Mouse (Mus musculus): ENCODE data around the gene Stam. TPM values are rescaled to one million over a fixed set of nuclear protein-coding genes. Genes with fewer than 3 reads are reported as not detected.
"Not testable (repeated sequence)": the region's sequence is repeated elsewhere in the genome, so short reads cannot be mapped to it uniquely, and the experiment has no call there.

The Stam gene
- polyA plus RNA-seq, 1 experiment from 2014 or later = 81.1 TPM

- DNase-seq (ENCODE audit: low spot score) = no peak
- Histone ChIP-seq H3K36me3 (no peaks in the 10 kb centered on the region), H3K4me3 (no peak within 1 kb of the TSS), H3K4me1 (replicated peaks) (no peaks in the 10 kb centered on the region), H3K27ac (no peak within 1 kb of the TSS), H3K9me3 (no peaks in the 10 kb centered on the region), H3K27me3 (ENCODE audit: insufficient read depth, poor library complexity, severe bottlenecking) (no peaks in the 10 kb centered on the region)
- 75% methylated on average over 3 of the region's 3 CpGs for WGBS
Observed at GRCm38 (mm10) chr2:14174334-14174733, 100.4 kb downstream of the Stam start, which contains the start of gene Tmem236. Gene Tmem236, plus strand, starts transcription at chr2:14174523.

DNA sequence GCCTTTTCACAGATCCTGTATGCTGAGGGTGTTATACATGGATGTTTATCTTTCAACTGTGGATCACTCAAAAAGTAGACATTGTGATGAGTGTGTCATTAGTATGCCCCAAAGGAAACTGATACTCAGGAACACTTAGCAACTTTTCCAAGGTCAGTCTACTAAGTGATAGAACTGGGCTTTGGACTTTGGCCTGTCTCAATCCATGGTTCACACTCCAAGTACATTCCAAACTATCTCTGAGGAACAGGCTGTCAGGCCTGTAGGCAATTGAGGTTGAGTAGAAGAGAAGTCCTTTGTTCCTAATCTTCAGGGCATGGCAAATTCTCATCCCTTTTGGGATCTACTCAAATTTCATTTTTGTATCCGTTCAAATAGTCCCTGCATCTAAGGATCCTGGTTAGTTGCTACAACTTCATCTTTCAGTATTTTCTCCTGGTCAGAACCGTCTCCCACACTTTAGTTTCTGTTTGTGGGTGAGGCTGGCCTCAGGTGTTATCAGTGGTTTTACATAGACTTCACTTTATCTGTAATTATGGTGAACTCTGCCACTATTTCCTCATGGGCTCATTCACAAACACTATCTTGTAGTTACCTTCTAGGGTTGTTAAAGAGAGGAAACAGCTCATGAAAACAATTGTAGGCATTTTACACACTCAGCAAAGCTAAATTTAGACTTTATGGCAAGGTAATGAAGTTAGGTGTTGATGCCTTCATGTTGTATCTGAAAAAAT, 102.7 kb downstream of the Stam start:
- 78% methylated on average over 2 of the region's 2 CpGs for WGBS
- H3K27ac ChIP-seq = no peak overlapping the region
- H3K4me1 ChIP-seq (replicated peaks) = no peaks in the 10 kb centered on the region
- no peaks in the 10 kb centered on the region for H3K9me3 ChIP-seq
- no peak for DNase-seq (ENCODE audit: low spot score)
- H3K36me3 ChIP-seq = no peaks in the 10 kb centered on the region
- H3K4me3 ChIP-seq = no peak overlapping the region
- H3K27me3 ChIP-seq (ENCODE audit: insufficient read depth, poor library complexity, severe bottlenecking) = no peaks in the 10 kb centered on the region

DNA sequence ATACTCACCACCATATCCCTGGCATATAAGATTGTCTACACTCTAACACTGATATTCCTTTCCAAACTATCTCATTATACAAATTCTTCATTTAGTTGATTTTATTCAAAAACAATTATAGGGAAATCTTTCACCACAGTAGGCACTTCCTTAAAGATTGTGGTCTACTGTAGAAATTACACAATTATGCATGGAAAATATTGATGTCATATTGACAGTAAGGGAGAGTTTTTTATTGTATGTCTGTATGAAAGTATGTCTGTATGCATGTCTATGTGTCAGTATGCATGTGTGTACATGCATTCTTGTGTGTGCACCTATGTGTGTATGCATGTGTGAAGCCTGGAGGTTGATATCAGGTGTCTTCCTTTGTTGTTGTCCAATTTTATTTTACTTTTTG, 110.5 kb downstream of the Stam start:
- H3K9me3 ChIP-seq = no peaks in the 10 kb centered on the region
- no peaks in the 10 kb centered on the region for H3K27me3 ChIP-seq (ENCODE audit: insufficient read depth, poor library complexity, severe bottlenecking)
- no peak overlapping the region for H3K27ac ChIP-seq
- no peak for DNase-seq (ENCODE audit: low spot score)
- H3K4me3 ChIP-seq = no peak overlapping the region
- H3K36me3 ChIP-seq = no peaks in the 10 kb centered on the region
- no peaks in the 10 kb centered on the region for H3K4me1 ChIP-seq (replicated peaks)

GRCm38 (mm10) chr2:14190684-14191083, 116.8 kb downstream of the Stam start:
- Histone ChIP-seq H3K36me3 (no peaks in the 10 kb centered on the region), H3K27me3 (ENCODE audit: insufficient read depth, poor library complexity, severe bottlenecking) (no peaks in the 10 kb centered on the region), H3K4me1 (replicated peaks) (no peaks in the 10 kb centered on the region), H3K9me3 (no peaks in the 10 kb centered on the region), H3K4me3 (no peak overlapping the region), H3K27ac (no peak overlapping the region)
- no peak for DNase-seq (ENCODE audit: low spot score)
- 84% methylated on average over 4 of the region's 4 CpGs for WGBS

GRCm38 (mm10) chr2:14191601-14192000, 117.7 kb downstream of the Stam start:
- WGBS = 88% methylated on average over 4 of the region's 4 CpGs
- H3K27me3 ChIP-seq (ENCODE audit: insufficient read depth, poor library complexity, severe bottlenecking) = no peaks in the 10 kb centered on the region
- no peak for DNase-seq (ENCODE audit: low spot score)

GRCm38 (mm10) chr2:14192046-14192445, 118.1 kb downstream of the Stam start:
- Histone ChIP-seq H3K9me3 (no peaks in the 10 kb centered on the region), H3K27me3 (ENCODE audit: insufficient read depth, poor library complexity, severe bottlenecking) (no peaks in the 10 kb centered on the region), H3K27ac (no peak overlapping the region), H3K36me3 (no peaks in the 10 kb centered on the region), H3K4me3 (no peak overlapping the region), H3K4me1 (replicated peaks) (no peaks in the 10 kb centered on the region)
- 87% methylated on average over 6 of the region's 6 CpGs for WGBS
- DNase-seq (ENCODE audit: low spot score) = no peak

More at GRCm38 (mm10) chr2:14191601-14192000, 117.7 kb downstream of the Stam start:
- Histone ChIP-seq H3K4me3 (no peak overlapping the region), H3K4me1 (replicated peaks) (no peaks in the 10 kb centered on the region), H3K36me3 (no peaks in the 10 kb centered on the region), H3K9me3 (no peaks in the 10 kb centered on the region), H3K27ac (no peak overlapping the region)

- not testable (repeated sequence) for H3K27me3 ChIP-seq (ENCODE audit: insufficient read depth, poor library complexity, severe bottlenecking); H3K9me3 ChIP-seq; H3K27ac ChIP-seq; DNase-seq (ENCODE audit: low spot score); H3K36me3 ChIP-seq; H3K4me3 ChIP-seq; H3K4me1 ChIP-seq (replicated peaks)
- WGBS = 100% methylated on average over 1 of the region's 2 CpGs
Observed at GRCm38 (mm10) chr2:14198325-14198903, 124.5 kb downstream of the Stam start.

Other genes with a start within 250 kb of the Stam start
- 52.5 and 53.9 TPM in 2 replicates for gene Hacd1, start 18.0 kb upstream of the Stam start, polyA plus RNA-seq (2016; fragmentation: Nextera tagmentation; extraction: Ambion mirVana)
- not detected in 2 replicates for gene Tmem236, start 100.4 kb downstream of the Stam start, polyA plus RNA-seq (2016; fragmentation: Nextera tagmentation; extraction: Ambion mirVana)
- 3.0 and 3.8 TPM in 2 replicates for gene Mrc1, start 155.3 kb downstream of the Stam start, polyA plus RNA-seq (2016; fragmentation: Nextera tagmentation; extraction: Ambion mirVana)

Measured in hindbrain, embryonic 10.5 days (tissue).